Mouse (Mus musculus): ENCODE measurements around the gene Abhd16a.

DNA sequence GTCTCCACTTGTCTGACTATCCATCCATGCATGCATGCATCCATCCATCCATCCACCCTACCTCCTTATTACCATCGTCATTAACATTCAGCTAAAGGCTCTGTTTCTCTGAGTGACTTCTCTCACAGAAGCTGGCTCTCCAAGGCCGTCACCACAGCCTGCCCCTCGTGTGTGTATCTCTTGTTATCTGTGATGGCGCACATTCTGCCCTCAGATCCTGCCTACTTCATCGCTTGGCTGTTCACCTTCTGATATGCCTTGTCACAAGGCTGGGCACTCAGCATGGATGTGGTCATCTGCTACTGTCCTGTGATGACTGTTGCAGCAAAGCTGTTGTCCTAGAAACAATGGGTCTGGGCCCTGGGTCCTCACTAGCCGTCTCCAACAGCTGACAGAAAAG, 15.7 kb downstream of the Abhd16a start:
- TF ChIP-seq CTCF (IDR thresholded peaks at IDR 0.05; ENCODE audit: extremely low read depth, insufficient read depth, low read length) = no peak
- no peak for TF ChIP-seq POLR2A (IDR thresholded peaks at IDR 0.05; ENCODE audit: extremely low read depth, insufficient read depth, low read length)
